Mouse (Mus musculus) liver, adult 2 months (tissue): Measurements from ENCODE around the gene Sept14.

Experiments used
- CTCF ChIP-seq: fragments of 200-500 bp; IDR thresholded peaks from 2 replicates; pipeline ENCODE4 v1.5.1; 2011; ENCODE audit warnings: low read depth, low read length, control low read depth
- POLR2A ChIP-seq: fragments of 200-500 bp; IDR thresholded peaks from 2 replicates; pipeline ENCODE4 v1.6.1; 2011; ENCODE audit warnings: low read length, control low read depth; ENCODE audit not compliant: insufficient read depth; ENCODE audit errors: extremely low read depth

GRCm38 (mm10) chr5:129717016-129717415, 8.7 kb upstream of the Sept14 start:
- TF ChIP-seq POLR2A (no peak), CTCF (no peak)
